Mouse (Mus musculus): ENCODE data around the gene Tcf20. TPM values are rescaled to one million over a fixed set of nuclear protein-coding genes. Genes with fewer than 3 reads are reported as not detected.

The Tcf20 gene
- total and polyA plus RNA-seq, 3 experiments: 24.2 to 146 (median 128) TPM

DNA sequence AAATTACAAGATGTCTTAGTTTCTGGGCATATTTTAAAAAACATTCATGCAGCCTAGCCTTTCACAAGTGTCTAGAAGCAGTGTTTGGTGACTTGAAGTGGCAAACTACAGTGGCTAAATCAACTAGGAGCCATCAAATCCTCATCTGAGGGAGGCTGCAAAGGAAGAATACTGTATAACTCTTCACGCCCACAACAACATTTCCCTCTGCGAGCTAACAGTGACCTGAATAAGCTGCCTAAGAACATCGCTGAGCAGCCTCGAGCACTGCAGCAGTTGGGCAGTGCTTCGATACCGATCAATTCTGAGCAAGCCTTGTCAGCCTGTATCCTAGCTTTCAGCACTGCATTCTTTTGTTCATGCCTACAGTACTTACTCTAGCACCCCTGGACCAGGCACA, 157.8 kb downstream of the Tcf20 start:
- Histone ChIP-seq H3K9me3 (replicated peaks) (no peaks in the 10 kb centered on the region), H3K36me3 (replicated peaks) (peaks cover 55% of the 10 kb centered on the region), H3K4me3 (ENCODE audit: low read depth, low read length) (no peak overlapping the region), H3K4me1 (ENCODE audit: insufficient read depth, low read depth, low read length) (0 out of 2 replicates have a peak, but pooled peaks cover 2% of the 10 kb centered on the region), H3K27me3 (ENCODE audit: insufficient read depth, low read length) (no peaks in the 10 kb centered on the region)
- ATAC-seq (ENCODE audit: extremely low read depth, insufficient number of reproducible peaks, low FRiP score, poor library complexity, severe bottlenecking): no peak
- no peak for DNase-seq (ENCODE audit: low spot score)
- TF ChIP-seq GATA2 (IDR thresholded peaks at IDR 0.05; ENCODE audit: borderline replicate concordance, low read depth, low read length): no peak

DNA sequence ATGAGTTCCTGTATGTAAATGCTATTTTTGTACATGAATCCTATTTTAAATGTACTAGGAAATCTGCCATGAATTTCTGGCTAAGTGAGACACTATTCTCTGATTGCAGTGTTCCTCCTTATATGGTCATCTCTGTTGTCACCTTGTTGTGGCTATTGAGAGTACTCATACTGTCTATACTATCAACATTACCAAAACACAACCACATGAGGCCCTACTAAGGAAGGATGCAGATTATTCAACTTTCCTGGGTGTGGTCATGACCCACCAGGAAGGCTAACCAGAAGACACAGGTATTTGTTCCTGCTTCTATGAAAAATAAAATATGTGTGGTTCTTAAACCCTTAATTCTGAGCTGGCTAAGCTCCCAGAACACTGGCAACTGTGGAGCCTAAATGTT, 161.8 kb downstream of the Tcf20 start:
- H3K27me3 ChIP-seq (ENCODE audit: insufficient read depth, low read length): no peaks in the 10 kb centered on the region
- TF ChIP-seq TAL1 (conservative IDR thresholded peaks at IDR 0.05; ENCODE audit: low read depth, low read length): no peak
- no peak for TF ChIP-seq CTCF (IDR thresholded peaks at IDR 0.05; ENCODE audit: low read depth, low read length)
- no peak for TF ChIP-seq POLR2AphosphoS5 (IDR thresholded peaks at IDR 0.05; ENCODE audit: insufficient replicate concordance, low read depth, low read length)
- TF ChIP-seq GATA2 (IDR thresholded peaks at IDR 0.05; ENCODE audit: borderline replicate concordance, low read depth, low read length): no peak
- TF ChIP-seq GATA1 (IDR thresholded peaks at IDR 0.05; ENCODE audit: borderline replicate concordance, low read length): no peak
- peaks cover 79% of the 10 kb centered on the region for H3K36me3 ChIP-seq (replicated peaks)
- ATAC-seq (ENCODE audit: extremely low read depth, insufficient number of reproducible peaks, low FRiP score, poor library complexity, severe bottlenecking) (no peak), DNase-seq (ENCODE audit: low spot score) (no peak)
- H3K9me3 ChIP-seq (replicated peaks): no peaks in the 10 kb centered on the region
- no peak overlapping the region for H3K4me3 ChIP-seq (ENCODE audit: low read depth, low read length)
- 0 out of 2 replicates have a peak, but pooled peaks cover 2% of the 10 kb centered on the region for H3K4me1 ChIP-seq (ENCODE audit: insufficient read depth, low read depth, low read length)

GRCm38 (mm10) chr15:82822347-82822746, 165.3 kb downstream of the Tcf20 start:
- H3K36me3 ChIP-seq (replicated peaks): peaks cover 70% of the 10 kb centered on the region
- DNase-seq (ENCODE audit: low spot score): no peak
- H3K4me1 ChIP-seq (ENCODE audit: insufficient read depth, low read depth, low read length): no peaks in the 10 kb centered on the region
- no peak for ATAC-seq (ENCODE audit: extremely low read depth, insufficient number of reproducible peaks, low FRiP score, poor library complexity, severe bottlenecking)
- H3K27me3 ChIP-seq (ENCODE audit: insufficient read depth, low read length): no peaks in the 10 kb centered on the region
- H3K4me3 ChIP-seq (ENCODE audit: low read depth, low read length): no peak overlapping the region
- TF ChIP-seq GATA2 (IDR thresholded peaks at IDR 0.05; ENCODE audit: borderline replicate concordance, low read depth, low read length) (no peak), CTCF (IDR thresholded peaks at IDR 0.05; ENCODE audit: low read depth, low read length) (no peak), POLR2AphosphoS5 (IDR thresholded peaks at IDR 0.05; ENCODE audit: insufficient replicate concordance, low read depth, low read length) (no peak), GATA1 (IDR thresholded peaks at IDR 0.05; ENCODE audit: borderline replicate concordance, low read length) (no peak)
- H3K9me3 ChIP-seq (replicated peaks): no peaks in the 10 kb centered on the region

GRCm38 (mm10) chr15:82821657-82822056, 166.0 kb downstream of the Tcf20 start:
- no peak for ATAC-seq (ENCODE audit: extremely low read depth, insufficient number of reproducible peaks, low FRiP score, poor library complexity, severe bottlenecking)
- Histone ChIP-seq H3K9me3 (replicated peaks) (no peaks in the 10 kb centered on the region), H3K36me3 (replicated peaks) (peaks cover 67% of the 10 kb centered on the region), H3K27me3 (ENCODE audit: insufficient read depth, low read length) (no peaks in the 10 kb centered on the region), H3K4me1 (ENCODE audit: insufficient read depth, low read depth, low read length) (no peaks in the 10 kb centered on the region), H3K4me3 (ENCODE audit: low read depth, low read length) (no peak overlapping the region)
- no peak for DNase-seq (ENCODE audit: low spot score)
- TF ChIP-seq GATA2 (IDR thresholded peaks at IDR 0.05; ENCODE audit: borderline replicate concordance, low read depth, low read length) (no peak), POLR2AphosphoS5 (IDR thresholded peaks at IDR 0.05; ENCODE audit: insufficient replicate concordance, low read depth, low read length) (no peak), TAL1 (conservative IDR thresholded peaks at IDR 0.05; ENCODE audit: low read depth, low read length) (no peak), GATA1 (IDR thresholded peaks at IDR 0.05; ENCODE audit: borderline replicate concordance, low read length) (no peak)

DNA sequence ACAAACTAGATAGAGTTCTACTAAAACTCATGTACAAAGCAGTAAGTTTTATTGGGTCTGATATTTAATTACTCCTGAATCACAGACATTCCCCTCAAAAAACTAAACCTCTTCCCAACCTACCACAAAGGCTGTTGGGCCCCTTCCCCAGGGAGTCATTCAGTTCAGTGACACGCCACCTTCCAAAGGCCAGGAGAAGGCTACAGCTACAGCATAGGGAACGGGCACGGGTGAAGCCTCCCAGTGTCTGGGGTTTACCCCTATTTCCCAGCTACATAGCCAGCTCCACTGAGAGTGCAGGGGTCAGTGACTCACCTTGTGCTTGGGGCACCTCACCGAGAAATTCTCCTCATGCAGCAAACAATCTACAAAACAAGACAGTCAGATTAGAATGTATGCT, 172.4 kb downstream of the Tcf20 start:
- no peaks in the 10 kb centered on the region for H3K27me3 ChIP-seq (ENCODE audit: insufficient read depth, low read length)
- peaks cover 17% of the 10 kb centered on the region for H3K4me1 ChIP-seq (ENCODE audit: insufficient read depth, low read depth, low read length)
- H3K4me3 ChIP-seq (ENCODE audit: low read depth, low read length): no peak overlapping the region
- H3K9me3 ChIP-seq (replicated peaks): no peaks in the 10 kb centered on the region
- DNase-seq (ENCODE audit: low spot score) (no peak), ATAC-seq (ENCODE audit: extremely low read depth, insufficient number of reproducible peaks, low FRiP score, poor library complexity, severe bottlenecking) (no peak)
- H3K36me3 ChIP-seq (replicated peaks): peaks cover 68% of the 10 kb centered on the region
- TF ChIP-seq CTCF (IDR thresholded peaks at IDR 0.05; ENCODE audit: low read depth, low read length) (no peak), GATA1 (IDR thresholded peaks at IDR 0.05; ENCODE audit: borderline replicate concordance, low read length) (no peak), GATA2 (IDR thresholded peaks at IDR 0.05; ENCODE audit: borderline replicate concordance, low read depth, low read length) (no peak), POLR2AphosphoS5 (IDR thresholded peaks at IDR 0.05; ENCODE audit: insufficient replicate concordance, low read depth, low read length) (no peak), TAL1 (conservative IDR thresholded peaks at IDR 0.05; ENCODE audit: low read depth, low read length) (no peak)

DNA sequence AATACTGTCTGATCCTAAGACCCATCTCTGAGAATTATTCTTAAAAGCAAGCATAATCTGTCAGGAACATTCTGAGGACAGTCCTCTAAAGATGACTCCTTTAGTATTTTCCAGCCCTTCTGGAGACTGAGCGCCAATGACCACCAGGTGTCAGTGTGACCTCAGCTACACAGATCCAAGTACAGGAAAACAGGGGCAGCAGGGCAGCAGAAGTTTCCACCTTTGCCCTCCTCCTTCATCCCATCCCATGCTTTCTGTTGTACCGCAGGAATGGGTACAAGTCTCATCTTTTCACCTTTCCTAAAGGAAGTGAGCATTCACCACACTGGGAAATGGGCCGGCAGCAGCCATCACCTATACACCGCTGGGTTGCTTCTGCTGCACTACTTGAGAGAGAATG, 172.9 kb downstream of the Tcf20 start:
- H3K4me3 ChIP-seq (ENCODE audit: low read depth, low read length): no peak overlapping the region
- peaks cover 21% of the 10 kb centered on the region for H3K4me1 ChIP-seq (ENCODE audit: insufficient read depth, low read depth, low read length)
- no peaks in the 10 kb centered on the region for H3K27me3 ChIP-seq (ENCODE audit: insufficient read depth, low read length)
- peaks cover 72% of the 10 kb centered on the region for H3K36me3 ChIP-seq (replicated peaks)
- ATAC-seq (ENCODE audit: extremely low read depth, insufficient number of reproducible peaks, low FRiP score, poor library complexity, severe bottlenecking): peak; percentile 22; the same call in 1 of the 2 replicates
- TF ChIP-seq TAL1 (conservative IDR thresholded peaks at IDR 0.05; ENCODE audit: low read depth, low read length) (no peak), CTCF (IDR thresholded peaks at IDR 0.05; ENCODE audit: low read depth, low read length) (peak; percentile 47; the same call in 1 of the 2 replicates), POLR2AphosphoS5 (IDR thresholded peaks at IDR 0.05; ENCODE audit: insufficient replicate concordance, low read depth, low read length) (no peak), GATA2 (IDR thresholded peaks at IDR 0.05; ENCODE audit: borderline replicate concordance, low read depth, low read length) (no peak), GATA1 (IDR thresholded peaks at IDR 0.05; ENCODE audit: borderline replicate concordance, low read length) (no peak)
- no peaks in the 10 kb centered on the region for H3K9me3 ChIP-seq (replicated peaks)
- peak; percentile 26 for DNase-seq (ENCODE audit: low spot score)

GRCm38 (mm10) chr15:82814321-82814720, 173.4 kb downstream of the Tcf20 start:
- H3K9me3 ChIP-seq (replicated peaks): no peaks in the 10 kb centered on the region
- peaks cover 76% of the 10 kb centered on the region for H3K36me3 ChIP-seq (replicated peaks)

More at GRCm38 (mm10) chr15:82814321-82814720, 173.4 kb downstream of the Tcf20 start:
- peaks cover 26% of the 10 kb centered on the region for H3K4me1 ChIP-seq (ENCODE audit: insufficient read depth, low read depth, low read length)
- ATAC-seq (ENCODE audit: extremely low read depth, insufficient number of reproducible peaks, low FRiP score, poor library complexity, severe bottlenecking): no peak
- no peak for DNase-seq (ENCODE audit: low spot score)
- no peak overlapping the region for H3K4me3 ChIP-seq (ENCODE audit: low read depth, low read length)
- TF ChIP-seq POLR2AphosphoS5 (IDR thresholded peaks at IDR 0.05; ENCODE audit: insufficient replicate concordance, low read depth, low read length) (no peak), CTCF (IDR thresholded peaks at IDR 0.05; ENCODE audit: low read depth, low read length) (no peak), GATA1 (IDR thresholded peaks at IDR 0.05; ENCODE audit: borderline replicate concordance, low read length) (no peak)
- H3K27me3 ChIP-seq (ENCODE audit: insufficient read depth, low read length): no peaks in the 10 kb centered on the region
